Mouse (Mus musculus) hindbrain, embryonic 11.5 days (tissue): ENCODE data around the gene Ipo4. TPM values are rescaled to one million over a fixed set of nuclear protein-coding genes. Genes with fewer than 3 reads are reported as not detected.

ENCODE experiments used
- ATAC-seq: fragments of 200-750 bp; cut with Nextera tagmentation; 2 replicates; pipeline ENCODE4 v1.8.0; 2017; ENCODE audit warnings: mild to moderate bottlenecking, moderate TSS enrichment, moderate library complexity; ENCODE audit not compliant: low FRiP score
- DNase-seq: peaks from one replicate; pipeline ENCODE4 v3.0.0-alpha.2; 2015; ENCODE audit warnings: low spot score
- H3K27ac ChIP-seq: fragments of 300-500 bp; sonication (generic); 2 replicates; pipeline ENCODE4 v1.5.1; 2014; ENCODE audit warnings: mild to moderate bottlenecking, low read depth, low read length
- H3K27me3 ChIP-seq: fragments of 300-500 bp; sonication (generic); 2 replicates; pipeline ENCODE4 v1.6.1; 2014; ENCODE audit warnings: mild to moderate bottlenecking, low read length, moderate library complexity, mixed read lengths; ENCODE audit not compliant: control insufficient read depth, insufficient read depth
- H3K36me3 ChIP-seq: fragments of 300-500 bp; sonication (generic); 2 replicates; pipeline ENCODE4 v1.6.1; 2014; ENCODE audit warnings: mild to moderate bottlenecking, low read length, moderate library complexity, mixed read lengths; ENCODE audit not compliant: control insufficient read depth, insufficient read depth
- H3K4me1 ChIP-seq: fragments of 300-500 bp; sonication (generic); replicated peaks from 2 replicates; pipeline ENCODE4 v1.6.1; 2014; ENCODE audit warnings: low read length, mixed read lengths; ENCODE audit not compliant: control insufficient read depth, insufficient read depth
- H3K4me2 ChIP-seq: fragments of 300-500 bp; sonication (generic); replicated peaks from 2 replicates; pipeline ENCODE4 v1.6.1; 2014; ENCODE audit warnings: mild to moderate bottlenecking, low read depth, low read length
- H3K4me3 ChIP-seq: fragments of 300-500 bp; sonication (generic); 2 replicates; pipeline ENCODE4 v1.5.1; 2014; ENCODE audit warnings: low read depth, low read length
- H3K9ac ChIP-seq: fragments of 300-500 bp; sonication (generic); 2 replicates; pipeline ENCODE4 v1.6.1; 2014; ENCODE audit warnings: low read depth, low read length
- H3K9me3 ChIP-seq: fragments of 300-500 bp; sonication (generic); 2 replicates; pipeline ENCODE4 v1.6.1; 2016; ENCODE audit warnings: low read length; ENCODE audit not compliant: control insufficient read depth
- WGBS: fragments of 180-500 bp; shearing (Covaris S2); extraction: QIAGEN DNeasy Blood & Tissue Kit; methylation state at CpG from one replicate; pipeline ENCODE4 v1.1.7; 2014; 5-methylcytosine and 5-hydroxymethylcytosine counted together
- polyA plus RNA-seq: library from polyadenylated mRNA; unstranded; fragments of >200 nt; fragmentation: Nextera tagmentation; extraction: Ambion mirVana; gene quantifications from 2 replicates; pipeline ENCODE4 v1.2.1, GENCODE M21; 2014

Ipo4 gene
- polyA plus RNA-seq, 1 experiment from 2014 or later, result 73.1 TPM

GRCm38 (mm10) chr14:55616844-55617243, 18.9 kb downstream of the Ipo4 start:
- 91% methylated on average over 2 of the region's 2 CpGs for WGBS
- no peak for ATAC-seq
- no peak overlapping the region for H3K27ac ChIP-seq

GRCm38 (mm10) chr14:55615876-55616275, 19.9 kb downstream of the Ipo4 start:
- WGBS, result 40% methylated on average over 2 of the region's 2 CpGs

More at GRCm38 (mm10) chr14:55616844-55617243, 18.9 kb downstream of the Ipo4 start:
- Histone ChIP-seq H3K9me3 (no peaks in the 10 kb centered on the region), H3K9ac (no peak overlapping the region), H3K4me2 (no peak overlapping the region), H3K36me3 (no peaks in the 10 kb centered on the region), H3K4me3 (no peak overlapping the region), H3K4me1 (no peaks in the 10 kb centered on the region), H3K27me3 (no peaks in the 10 kb centered on the region)
- DNase-seq, result no peak

GRCm38 (mm10) chr14:55614565-55615178, 21.1 kb downstream of the Ipo4 start:
- ATAC-seq (no peak), DNase-seq (no peak)
- Histone ChIP-seq H3K9ac (no peak overlapping the region), H3K4me2 (no peak overlapping the region), H3K27ac (no peak overlapping the region), H3K4me1 (no peaks in the 10 kb centered on the region), H3K4me3 (no peak overlapping the region), H3K27me3 (no peaks in the 10 kb centered on the region), H3K36me3 (no peaks in the 10 kb centered on the region), H3K9me3 (no peaks in the 10 kb centered on the region)
- whole genome bisulfite sequencing, result 83% methylated on average over 7 of the region's 7 CpGs

More at GRCm38 (mm10) chr14:55615876-55616275, 19.9 kb downstream of the Ipo4 start:
- Histone ChIP-seq H3K4me1 (no peaks in the 10 kb centered on the region), H3K9me3 (no peaks in the 10 kb centered on the region), H3K36me3 (no peaks in the 10 kb centered on the region), H3K27ac (no peak overlapping the region), H3K9ac (no peak overlapping the region), H3K4me2 (no peak overlapping the region), H3K4me3 (no peak overlapping the region), H3K27me3 (no peaks in the 10 kb centered on the region)
- DNase-seq (no peak), ATAC-seq (no peak)

- no peaks in the 10 kb centered on the region for H3K4me1 ChIP-seq
- 71% methylated on average over 6 of the region's 6 CpGs for WGBS
- H3K27ac ChIP-seq, result no peak overlapping the region
- no peaks in the 10 kb centered on the region for H3K36me3 ChIP-seq
- no peaks in the 10 kb centered on the region for H3K27me3 ChIP-seq
- ATAC-seq, result no peak
- no peak overlapping the region for H3K4me3 ChIP-seq
- no peaks in the 10 kb centered on the region for H3K9me3 ChIP-seq
- H3K4me2 ChIP-seq, result no peak overlapping the region
- no peak overlapping the region for H3K9ac ChIP-seq
- no peak for DNase-seq
These were observed 22.4 kb downstream of the Ipo4 start for GRCm38 (mm10) chr14:55613346-55613745.

- ATAC-seq, result no peak
These were observed 27.4 kb downstream of the Ipo4 start for GRCm38 (mm10) chr14:55608339-55608738.

GRCm38 (mm10) chr14:55605743-55606459, 29.9 kb downstream of the Ipo4 start:
- Histone ChIP-seq H3K27ac (no peak overlapping the region), H3K36me3 (0 out of 2 replicates have a peak, but pooled peaks cover 3% of the 10 kb centered on the region), H3K27me3 (no peaks in the 10 kb centered on the region), H3K4me3 (no peak overlapping the region), H3K4me2 (no peak overlapping the region), H3K9me3 (no peaks in the 10 kb centered on the region), H3K4me1 (no peaks in the 10 kb centered on the region), H3K9ac (no peak overlapping the region)
- 96% methylated on average over 16 of the region's 16 CpGs for WGBS
- DNase-seq (no peak), ATAC-seq (no peak)

More at GRCm38 (mm10) chr14:55608339-55608738, 27.4 kb downstream of the Ipo4 start:
- 0 out of 2 replicates have a peak, but pooled peaks cover 3% of the 10 kb centered on the region for H3K36me3 ChIP-seq
- 94% methylated on average over 6 of the region's 6 CpGs for WGBS
- no peaks in the 10 kb centered on the region for H3K9me3 ChIP-seq
- H3K4me2 ChIP-seq, result no peak overlapping the region
- no peak overlapping the region for H3K4me3 ChIP-seq
- H3K27ac ChIP-seq, result no peak overlapping the region
- H3K4me1 ChIP-seq, result no peaks in the 10 kb centered on the region
- no peak overlapping the region for H3K9ac ChIP-seq
- DNase-seq, result no peak
- H3K27me3 ChIP-seq, result no peaks in the 10 kb centered on the region

- Histone ChIP-seq H3K4me1 (no peaks in the 10 kb centered on the region), H3K36me3 (0 out of 2 replicates have a peak, but pooled peaks cover 3% of the 10 kb centered on the region), H3K4me3 (no peak overlapping the region), H3K4me2 (no peak overlapping the region), H3K27ac (no peak overlapping the region), H3K27me3 (no peaks in the 10 kb centered on the region), H3K9me3 (no peaks in the 10 kb centered on the region), H3K9ac (no peak overlapping the region)
- 97% methylated on average over 11 of the region's 11 CpGs for WGBS
- DNase-seq (no peak), ATAC-seq (no peak)
These were observed 30.9 kb downstream of the Ipo4 start for GRCm38 (mm10) chr14:55604823-55605222.

GRCm38 (mm10) chr14:55603633-55604576, 31.9 kb downstream of the Ipo4 start:
- no peak overlapping the region for H3K27ac ChIP-seq
- WGBS, result 19% methylated on average over 19 of the region's 19 CpGs
- H3K9ac ChIP-seq, result peak overlapping the region; percentile 31; the same call in 1 of the 2 replicates
- H3K4me3 ChIP-seq, result no peak overlapping the region
- ATAC-seq (peak; percentile 82), DNase-seq (peak; percentile 77)
- H3K36me3 ChIP-seq, result 0 out of 2 replicates have a peak, but pooled peaks cover 5% of the 10 kb centered on the region
- no peaks in the 10 kb centered on the region for H3K4me1 ChIP-seq
- H3K9me3 ChIP-seq, result no peaks in the 10 kb centered on the region
- H3K27me3 ChIP-seq, result no peaks in the 10 kb centered on the region
- no peak overlapping the region; the same call in 1 of the 2 replicates for H3K4me2 ChIP-seq
